16 mouse cellular contexts compared by ENCODE assay signal in the genomic region with DNA sequence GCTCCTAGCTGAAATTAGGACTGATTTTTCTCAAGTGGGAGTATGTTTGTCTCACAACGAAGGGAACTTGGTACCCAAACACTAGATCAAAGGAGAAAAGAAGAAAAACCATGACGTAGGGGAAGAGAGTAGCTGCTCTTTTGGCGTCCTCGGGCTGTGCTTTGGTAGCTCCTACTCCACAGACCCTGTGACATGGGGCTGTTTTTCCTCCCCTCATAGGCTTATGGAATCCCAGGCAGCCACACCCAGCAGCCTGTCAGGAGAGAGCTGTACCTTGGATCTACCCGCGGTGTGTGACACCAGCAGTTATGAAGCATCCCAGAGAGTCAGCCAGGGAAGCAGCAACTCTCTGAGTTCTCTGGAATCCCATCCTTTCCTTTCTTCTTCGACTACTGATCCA. TPM values are rescaled to one million over a fixed set of nuclear protein-coding genes. Genes with fewer than 3 reads are reported as not detected.
DNase-seq lines count a peak whose midpoint lies in the region; ATAC-seq and TF ChIP-seq lines count a peak whose summit lies in the region.
"Had no signal": no experiment of that assay in that cellular context is flagged by ENCODE, and none has a peak within 500 bp of the region (broad histone marks: within the 10 kb centered on the region; RNA-seq: fewer than 3 reads in every experiment).

No protein-coding gene starts in this region.

- TF ChIP-seq CTCF in layer of hippocampus, adult 2 months (conservative IDR thresholded peaks at IDR 0.05) = no peak

- no peaks in the 10 kb centered on the region for H3K9me3 ChIP-seq in liver, embryonic 15.5 days (replicated peaks)
- H3K9me3 ChIP-seq: limb, embryonic 10.5 days; stomach, embryonic 15.5 days had no signal

- no peak for ATAC-seq in CD4-positive, CD25-positive, alpha-beta regulatory T cell, adult 4 months
- no peak for ATAC-seq in liver, embryonic 15.5 days (ENCODE audit: insufficient read depth)
- ATAC-seq: forebrain, postnatal 0 days; intestine, postnatal 0 days had no signal

- peak; percentile 48 for DNase-seq in CD4-positive, CD25-positive, alpha-beta regulatory T cell, adult 2 months (ENCODE audit: low read depth, low spot score)
- DNase-seq in layer of hippocampus, adult 2 months (ENCODE audit: low spot score in 2 of 2) = no peak
- no peak for DNase-seq in layer of hippocampus, adult 9-10 months (ENCODE audit: low spot score)
- peak; percentile 63 for DNase-seq in R1 (ENCODE audit: low read depth, low spot score)
- no peak for DNase-seq in kidney, postnatal 25 days
- no peak for DNase-seq in cerebellum, adult 11-12 months
- DNase-seq: cerebellum, postnatal 10 days; forebrain, postnatal 0 days; kidney, postnatal 14 days; right cerebral cortex, postnatal 4 days; thymus, postnatal 4 days had no signal

- H3K36me3 ChIP-seq in liver, embryonic 15.5 days (replicated peaks) = no peaks in the 10 kb centered on the region
- H3K36me3 ChIP-seq: stomach, embryonic 15.5 days had no signal

- WGBS in liver, embryonic 15.5 days (ENCODE audit: insufficient replicate concordance) = 70% methylated on average over 7 of the region's 7 CpGs

- H3K4me2 ChIP-seq in liver, embryonic 15.5 days = 0 out of 2 replicates have a peak overlapping the region, but pooled peaks have one; percentile 6
- H3K4me2 ChIP-seq: stomach, embryonic 15.5 days had no signal

- H3K9ac ChIP-seq in liver, embryonic 15.5 days = no peak overlapping the region
- H3K9ac ChIP-seq: forebrain, postnatal 0 days; stomach, embryonic 15.5 days had no signal

- no peak overlapping the region for H3K4me3 ChIP-seq in layer of hippocampus, adult 2 months
- H3K4me3 ChIP-seq in liver, embryonic 15.5 days (replicated peaks) = no peak overlapping the region
- H3K4me3 ChIP-seq: limb, embryonic 10.5 days; stomach, embryonic 15.5 days had no signal

- peaks cover 89% of the 10 kb centered on the region for H3K4me1 ChIP-seq in liver, embryonic 15.5 days (replicated peaks)
- H3K4me1 ChIP-seq: limb, embryonic 10.5 days had no signal

- no peaks in the 10 kb centered on the region for H3K27me3 ChIP-seq in liver, embryonic 15.5 days
- H3K27me3 ChIP-seq: stomach, embryonic 15.5 days had no signal

- peak overlapping the region; percentile 88 for H3K27ac ChIP-seq in layer of hippocampus, adult 2 months
- peak overlapping the region; percentile 94 for H3K27ac ChIP-seq in liver, embryonic 15.5 days (replicated peaks)
- H3K27ac ChIP-seq: limb, embryonic 10.5 days; stomach, embryonic 15.5 days had no signal

RNA-seq across cellular contexts. Expression of a gene that starts 5.0 kb away (rescaled TPM):
- 10 to 100 TPM; 36.6 to 38.3 TPM for polyA plus RNA-seq in CD4-positive, CD25-positive, alpha-beta regulatory T cell, adult 4 months (2017; shearing (Covaris generic))
- total RNA-seq in layer of hippocampus, adult 2 months (2021) = 10 to 100 TPM in 1 of 2 experiments, 1 to 10 TPM in 1; 9.7 to 11.0 TPM
- polyA plus RNA-seq in liver, embryonic 15.5 days (2015; fragmentation: Nextera tagmentation; extraction: Ambion mirVana) = 10.5 TPM in 2 replicates

Comparison
In these comparisons a context has a peak if more than half of its experiments do, and no peak if none do; other contexts are left out.
1. DNase-seq: peak in CD4-positive, CD25-positive, alpha-beta regulatory T cell, adult 2 months (single experiment) and R1 (single experiment); none in layer of hippocampus, adult 2 months (0 of 2), layer of hippocampus, adult 9-10 months (single experiment), kidney, postnatal 25 days (0 of 2) and cerebellum, adult 11-12 months (single experiment).